Mouse (Mus musculus): ENCODE measurements around the gene Synpo2.

The Synpo2 gene

DNA sequence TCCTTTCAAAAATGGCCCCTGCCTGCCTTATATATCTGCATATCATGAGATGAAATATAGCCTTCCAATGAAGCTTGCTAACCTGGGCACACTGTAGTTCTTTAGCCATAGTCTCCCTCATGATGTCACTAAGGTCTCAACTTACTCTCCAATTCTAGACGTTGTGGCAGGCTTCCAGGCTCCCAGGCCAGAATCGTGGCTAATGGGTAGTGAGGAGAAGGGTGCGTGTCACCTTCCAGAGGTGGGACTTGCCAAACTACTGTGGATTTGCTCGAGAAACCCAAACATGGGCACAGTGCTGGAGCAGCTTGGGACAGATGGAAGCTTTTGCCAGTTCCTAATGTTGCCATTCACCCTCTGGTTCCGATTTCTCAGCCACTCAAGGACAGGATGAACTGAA lies 69.5 kb downstream of the Synpo2 start:
- DNase-seq (ENCODE audit: low spot score in 2 of 2), result no peak

DNA sequence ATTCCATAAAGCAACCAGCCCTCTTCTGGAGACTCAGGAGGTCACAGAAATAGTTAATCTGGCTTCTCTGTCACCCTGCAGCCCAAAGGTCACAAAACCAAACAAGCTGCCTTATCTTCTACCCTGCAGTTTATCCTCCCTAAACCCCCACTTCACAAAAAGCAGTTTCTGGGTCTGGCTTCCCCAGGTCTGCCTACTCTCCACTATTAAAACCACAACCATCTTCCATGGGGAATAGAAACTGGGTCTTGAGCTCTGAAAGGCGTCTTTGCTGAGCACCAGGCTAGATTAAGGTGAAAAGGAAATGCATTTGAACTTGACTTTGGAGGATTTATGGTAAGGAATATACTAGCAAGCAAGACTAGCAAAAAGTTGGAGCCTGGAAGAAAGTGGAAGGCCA lies 71.8 kb downstream of the Synpo2 start:
- no peak for DNase-seq (ENCODE audit: low spot score in 2 of 2)

DNA sequence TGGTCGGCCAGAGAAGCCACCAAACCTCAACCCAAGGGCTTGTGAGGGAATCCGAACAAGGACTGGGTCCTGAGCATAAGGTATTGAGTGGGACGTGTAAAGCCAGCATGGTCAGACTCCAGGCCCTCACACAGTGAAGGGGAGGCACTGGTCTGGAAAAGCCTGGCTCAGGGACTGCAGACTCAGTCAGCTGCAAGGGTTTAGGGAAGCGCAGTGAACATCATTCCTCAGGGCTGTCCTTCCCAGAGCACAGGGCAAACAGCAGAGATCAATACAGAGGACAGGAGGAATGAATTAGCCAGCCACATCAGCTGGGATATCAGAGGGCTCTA lies 72.8 kb downstream of the Synpo2 start:
- DNase-seq (ENCODE audit: low spot score in 2 of 2), result no peak

DNA sequence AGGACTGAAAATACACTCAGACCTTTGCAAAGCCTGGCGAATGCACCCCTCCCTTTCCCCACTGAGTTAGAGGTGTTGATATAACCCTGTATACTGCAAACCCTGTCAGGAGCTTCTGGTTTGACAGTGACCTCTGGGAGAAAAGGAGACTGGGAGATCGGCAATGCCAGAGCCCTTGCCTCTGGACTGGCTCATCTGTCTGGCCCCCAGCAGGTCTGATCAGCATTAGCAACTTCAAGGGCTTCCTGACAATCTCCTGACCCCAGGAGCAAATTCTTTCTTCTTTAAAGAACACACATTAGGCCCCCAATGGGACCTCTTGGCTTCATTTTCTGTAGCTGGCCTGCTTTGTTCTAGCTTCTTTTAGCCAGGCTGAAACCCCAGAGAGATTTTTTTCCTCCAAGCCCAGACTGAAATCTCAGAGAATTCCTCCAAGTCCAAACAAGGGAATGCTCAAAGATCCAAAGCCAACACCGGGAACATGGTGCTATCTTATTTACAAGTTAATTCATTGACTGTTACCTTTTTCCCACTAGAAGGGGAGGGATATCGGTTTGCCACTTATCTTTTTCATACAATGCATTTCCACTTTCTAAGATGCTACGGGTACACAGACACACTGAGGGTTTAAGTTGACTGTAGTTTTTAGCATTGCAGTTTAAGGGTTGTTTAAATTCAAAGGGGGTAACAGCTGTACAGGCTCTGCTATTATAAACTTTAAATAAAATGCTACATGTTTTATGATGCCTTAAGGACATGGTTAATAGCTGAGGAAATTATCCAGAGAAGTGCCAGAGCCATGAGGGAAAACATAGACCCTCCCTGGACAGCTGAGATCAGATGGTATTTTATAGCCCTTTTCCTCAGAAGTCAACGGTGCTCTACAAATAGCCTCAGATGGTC lies 73.4 kb downstream of the Synpo2 start:
- DNase-seq (ENCODE audit: low spot score in 2 of 2), result no peak

DNA sequence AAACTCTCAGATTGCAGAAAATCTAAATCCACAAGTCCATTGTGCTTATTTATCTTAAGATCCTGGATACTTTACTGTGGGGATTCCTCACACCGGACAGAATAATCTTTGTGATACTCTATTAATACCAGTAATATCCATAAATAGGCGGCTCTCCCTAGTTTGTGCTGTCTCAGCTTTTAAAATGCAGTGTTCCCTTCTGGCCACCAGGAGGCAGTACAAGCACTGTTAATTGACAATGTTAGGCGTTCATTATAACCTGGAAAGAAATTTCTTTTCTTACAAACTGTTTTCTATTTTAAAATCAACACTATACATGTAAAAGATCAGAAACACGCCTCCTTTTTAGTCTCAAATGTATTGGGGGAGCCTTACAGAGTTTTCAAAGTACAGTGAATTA lies 75.2 kb downstream of the Synpo2 start:
- DNase-seq (ENCODE audit: low spot score in 2 of 2), result peak in 1 of 2 experiments; percentile 12

DNA sequence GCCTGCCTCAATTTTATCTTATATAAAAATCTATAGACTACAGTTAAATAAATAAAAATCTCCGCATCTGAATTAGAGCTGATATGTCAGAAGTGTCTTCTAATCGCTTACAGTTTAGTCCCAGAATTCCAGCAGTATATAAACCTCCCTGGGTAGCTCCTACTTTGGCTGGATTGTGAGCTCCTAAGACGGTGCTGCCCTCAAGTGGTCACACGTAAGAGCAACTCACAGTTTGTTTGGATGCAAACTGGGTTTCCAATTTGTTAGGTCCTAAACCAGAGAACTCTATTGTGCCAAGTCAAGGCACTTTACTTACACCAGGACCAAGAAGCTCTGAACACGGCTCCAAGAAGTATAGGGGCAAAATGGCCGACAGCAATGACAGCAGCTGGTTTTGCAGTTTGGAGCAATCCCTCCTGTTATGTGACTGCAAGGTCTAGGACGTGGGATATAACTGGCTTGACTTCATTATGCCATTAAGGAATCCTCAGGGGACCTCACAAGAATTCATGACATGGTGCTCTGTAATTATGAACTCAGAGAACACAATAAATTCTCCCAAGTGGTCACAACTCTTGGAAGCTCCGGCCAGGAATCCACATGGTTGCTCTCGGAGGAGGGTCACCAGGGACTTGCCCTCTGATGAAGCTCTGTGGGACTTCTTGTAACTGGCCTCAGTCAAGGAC lies 76.7 kb downstream of the Synpo2 start:
- DNase-seq (ENCODE audit: low spot score in 2 of 2), result no peak

DNA sequence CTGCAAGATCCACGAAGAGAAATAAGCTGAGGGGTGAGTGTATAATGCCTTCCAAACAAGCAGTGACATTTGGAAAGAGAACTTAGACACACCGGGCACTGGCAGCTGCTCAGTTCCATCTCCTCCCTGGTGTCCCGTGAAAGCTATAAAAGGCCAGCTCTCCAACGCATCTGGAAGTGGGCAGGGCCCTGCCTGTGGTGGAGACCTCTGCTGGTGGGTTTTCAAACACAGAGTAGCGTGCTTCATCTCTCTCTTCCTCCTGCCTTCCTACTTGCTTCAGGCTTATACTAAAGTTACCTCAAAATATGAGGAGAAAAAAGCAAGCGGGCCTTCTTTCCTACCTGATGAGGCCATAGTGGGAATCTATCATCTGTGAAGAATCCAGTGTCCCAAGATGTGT lies 77.4 kb downstream of the Synpo2 start:
- no peak for DNase-seq (ENCODE audit: low spot score in 2 of 2)

DNA sequence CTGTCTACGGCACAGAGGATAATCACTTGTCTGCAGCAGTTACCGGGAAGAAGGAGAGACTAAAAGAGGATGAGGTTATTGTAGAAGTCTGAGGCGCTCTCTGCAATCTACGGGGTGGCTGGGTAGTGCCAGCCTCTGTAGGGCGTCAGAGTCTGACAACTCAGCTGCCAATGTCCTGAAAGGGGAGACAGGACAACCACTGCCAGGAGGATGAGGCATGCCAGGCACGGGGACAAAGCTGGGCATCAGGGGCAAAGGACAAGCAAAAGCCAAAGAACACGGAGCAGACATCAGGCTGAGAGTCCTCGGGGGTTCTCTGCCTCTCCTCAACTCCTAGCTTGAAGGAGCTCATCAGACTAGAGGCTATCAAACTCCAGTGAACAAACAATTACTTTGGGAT lies 82.6 kb downstream of the Synpo2 start:
- no peak for DNase-seq (ENCODE audit: low spot score in 2 of 2)

DNA sequence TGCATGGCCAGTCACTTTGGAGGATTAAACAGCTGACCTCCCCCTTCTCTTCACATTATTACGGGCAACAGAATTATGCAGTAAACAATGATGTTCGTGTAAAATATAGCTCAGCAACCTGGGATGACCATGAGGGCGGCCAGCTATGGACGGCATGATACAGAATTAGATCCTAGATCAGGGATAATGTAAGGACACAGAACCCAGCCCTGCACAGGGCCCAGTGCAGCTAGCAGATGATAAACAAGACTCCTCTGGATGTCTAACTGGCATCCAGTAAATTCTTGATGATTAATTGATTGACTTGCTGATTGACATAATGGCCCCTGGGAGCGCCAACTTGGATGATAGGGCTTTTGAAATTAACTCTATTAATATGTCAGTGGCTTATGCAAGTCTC lies 83.0 kb downstream of the Synpo2 start:
- no peak for DNase-seq (ENCODE audit: low spot score in 2 of 2)

DNA sequence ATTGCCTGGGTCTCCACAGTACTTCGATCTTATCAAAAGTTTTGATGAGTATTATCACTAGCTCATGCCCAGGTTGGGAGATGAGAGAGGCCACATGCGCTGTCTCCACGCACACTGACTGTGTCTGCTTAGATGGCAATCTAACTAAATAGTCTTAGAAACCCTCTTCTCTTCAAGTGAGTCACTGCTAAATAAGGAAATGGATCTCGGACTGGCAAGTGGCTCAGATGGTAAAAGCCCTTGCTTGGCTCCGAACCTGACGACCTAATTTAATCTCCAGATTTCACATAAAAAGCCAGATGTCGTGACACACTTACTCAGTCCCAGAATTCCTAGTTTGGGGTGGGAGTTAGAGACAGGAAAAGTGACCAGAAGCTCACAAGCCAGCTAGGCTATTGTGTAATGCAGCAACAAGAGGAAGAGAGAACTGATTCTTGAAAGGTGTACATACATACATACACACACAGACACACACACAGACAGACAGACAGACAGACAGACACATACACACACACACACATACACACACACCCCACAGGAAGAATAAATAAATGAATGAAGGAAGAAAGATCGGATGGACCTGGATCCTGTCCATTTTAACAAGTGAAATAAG lies 85.3 kb downstream of the Synpo2 start:
- no peak for DNase-seq (ENCODE audit: low spot score in 2 of 2)

DNA sequence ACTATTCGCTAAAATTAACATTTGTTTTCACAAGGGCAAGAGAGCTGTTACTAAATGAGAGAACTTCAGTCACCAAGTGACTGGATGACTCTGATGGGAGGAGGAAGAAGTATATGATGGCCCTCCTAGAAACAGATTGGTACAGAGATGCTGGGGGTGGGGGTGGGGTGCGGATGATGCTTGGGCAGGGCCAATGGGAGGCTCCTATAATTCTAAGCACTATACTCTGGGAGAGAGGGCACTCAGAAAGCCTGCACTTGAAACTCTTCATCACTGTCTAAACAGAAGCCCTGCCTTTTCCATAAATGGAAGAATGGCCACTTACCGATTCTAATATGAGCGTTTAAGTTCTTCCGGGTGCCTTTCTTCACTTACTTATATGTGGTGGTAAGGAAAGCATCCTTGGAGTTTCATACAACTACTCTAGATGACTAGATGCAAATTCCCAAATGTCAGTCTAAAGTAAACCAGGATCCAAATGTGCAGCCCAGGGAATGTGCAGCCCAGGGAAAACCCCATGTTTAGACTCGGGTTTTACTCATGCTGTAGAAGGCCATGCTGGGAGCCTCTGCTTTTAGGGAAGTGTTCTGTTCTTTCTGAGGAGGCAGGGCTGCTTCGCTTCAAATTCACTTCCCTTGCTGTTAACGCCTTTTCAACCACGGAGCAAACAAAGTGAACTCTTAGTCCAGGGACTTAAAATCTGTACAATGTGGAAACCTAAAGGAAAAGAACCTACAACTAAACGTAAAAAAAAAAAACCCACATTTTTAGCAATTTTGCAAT lies 86.4 kb downstream of the Synpo2 start:
- no peak for DNase-seq (ENCODE audit: low spot score in 2 of 2)

DNA sequence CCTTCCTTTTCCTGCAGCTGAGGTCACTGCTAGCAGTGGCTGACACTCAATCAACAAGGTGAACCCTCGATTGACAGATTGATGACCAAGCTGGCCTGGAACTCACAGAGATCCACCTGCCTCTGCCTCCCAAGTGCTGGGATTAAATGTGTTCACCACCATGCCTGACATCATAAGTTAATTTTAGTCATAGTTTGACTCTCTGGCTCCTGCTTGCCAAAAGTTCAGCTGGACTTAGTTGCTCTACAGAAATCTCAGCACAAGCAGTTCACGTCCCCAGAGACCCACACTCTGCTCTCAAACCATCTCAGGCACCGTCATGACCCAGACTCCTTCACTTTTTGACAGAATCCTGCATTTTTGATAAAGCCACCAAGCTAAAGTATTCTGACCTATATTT lies 87.3 kb downstream of the Synpo2 start:
- no peak for DNase-seq (ENCODE audit: low spot score in 2 of 2)

DNA sequence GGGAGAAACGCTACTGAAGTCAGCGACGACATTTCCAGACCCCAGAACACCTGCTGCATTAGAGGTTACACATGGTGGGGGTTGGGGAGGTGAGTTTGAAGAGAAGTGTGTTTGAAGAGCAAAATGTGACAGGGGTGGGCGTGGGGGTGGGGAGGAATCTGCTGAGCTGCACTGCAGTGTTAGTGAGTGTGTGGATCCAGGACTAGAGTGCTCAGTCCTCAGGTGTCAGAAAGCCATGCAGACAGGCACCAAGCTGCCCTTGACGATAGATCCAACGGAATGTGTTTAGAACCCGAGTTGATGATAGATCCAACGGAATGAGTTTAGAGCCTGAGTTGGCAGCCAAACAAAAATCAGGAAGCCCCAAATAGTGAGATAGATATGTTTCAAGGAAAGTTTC lies 89.4 kb downstream of the Synpo2 start:
- DNase-seq (ENCODE audit: low spot score in 2 of 2), result no peak

DNA sequence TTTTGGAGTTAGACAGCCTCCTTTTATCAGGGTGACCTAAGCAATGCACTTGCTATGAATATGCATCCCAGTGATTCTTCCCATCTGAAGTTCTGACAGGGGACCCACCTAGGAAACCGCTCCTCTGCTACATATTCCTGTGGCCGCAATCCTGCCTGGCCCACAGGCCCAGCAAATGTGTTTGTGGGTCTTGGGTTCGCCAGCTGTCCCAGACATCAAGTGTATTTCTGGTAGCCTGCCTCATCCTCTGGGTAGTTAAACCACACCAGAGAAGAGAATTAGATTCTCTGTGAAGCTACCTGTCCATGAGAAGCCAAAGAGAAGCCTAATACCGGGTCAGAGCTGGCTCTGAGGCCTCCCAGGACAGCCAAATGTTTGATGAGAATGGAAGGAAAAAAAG lies 90.0 kb downstream of the Synpo2 start:
- no peak for DNase-seq (ENCODE audit: low spot score in 2 of 2)

DNA sequence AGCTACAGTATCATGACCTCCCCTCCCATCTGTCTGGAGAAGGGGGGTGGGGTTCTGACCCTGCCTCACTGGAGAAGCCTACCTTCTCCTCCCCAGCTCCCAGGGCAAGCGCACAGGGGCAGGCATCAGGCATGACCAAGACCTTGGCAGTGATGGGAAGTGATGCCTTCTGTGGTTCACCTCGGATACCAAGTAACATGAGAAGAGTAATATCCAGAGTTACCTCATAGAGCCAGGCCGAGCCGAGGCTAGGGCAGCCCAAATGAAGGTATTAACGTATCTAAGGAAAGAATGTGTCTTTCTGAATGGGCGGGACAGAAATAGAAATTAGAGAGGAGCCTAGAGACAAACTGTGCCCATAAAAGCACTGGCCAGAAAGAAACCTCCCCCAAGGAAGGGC lies 92.5 kb downstream of the Synpo2 start:
- no peak for DNase-seq (ENCODE audit: low spot score in 2 of 2)

DNA sequence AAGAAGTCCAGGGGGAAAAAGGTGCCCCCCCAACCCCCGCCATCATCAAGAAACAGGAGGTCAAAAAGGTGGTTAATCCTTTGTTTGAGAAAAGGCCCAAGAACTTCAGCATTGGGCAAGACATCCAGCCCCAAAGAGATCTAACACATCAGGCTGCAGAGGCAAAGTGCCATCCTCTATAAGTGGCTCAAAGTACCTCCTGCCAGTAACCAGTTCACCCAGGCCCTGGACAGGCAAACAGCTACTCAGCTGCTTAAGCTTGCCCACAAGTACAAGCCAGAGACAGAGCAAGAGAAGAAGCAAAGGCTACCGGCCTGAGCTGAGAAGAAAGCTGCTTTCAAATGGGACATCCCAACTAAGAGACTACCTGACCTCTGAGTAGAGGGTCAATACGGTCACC lies 93.7 kb downstream of the Synpo2 start:
- DNase-seq (ENCODE audit: low spot score in 2 of 2), result no peak

DNA sequence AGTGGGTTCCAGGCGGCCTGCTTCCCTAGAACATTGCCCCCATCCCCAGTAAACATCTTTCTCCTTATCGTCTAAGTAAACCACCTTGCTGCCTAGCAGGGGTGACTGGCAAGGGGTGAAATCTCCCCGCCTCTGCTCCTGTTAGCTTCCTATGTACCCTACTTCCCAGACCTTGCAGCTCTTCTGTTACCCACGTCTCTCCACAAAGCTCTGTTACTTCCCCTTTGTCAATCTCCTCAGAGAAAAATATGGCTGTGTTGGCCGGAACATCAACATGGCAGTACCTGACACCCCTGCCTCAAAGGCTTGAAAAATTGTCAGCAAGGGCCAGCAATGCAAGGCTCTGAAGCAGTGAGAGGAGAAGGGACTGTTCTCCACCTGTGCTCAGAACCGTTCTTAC lies 94.9 kb downstream of the Synpo2 start:
- DNase-seq (ENCODE audit: low spot score in 2 of 2), result no peak

DNA sequence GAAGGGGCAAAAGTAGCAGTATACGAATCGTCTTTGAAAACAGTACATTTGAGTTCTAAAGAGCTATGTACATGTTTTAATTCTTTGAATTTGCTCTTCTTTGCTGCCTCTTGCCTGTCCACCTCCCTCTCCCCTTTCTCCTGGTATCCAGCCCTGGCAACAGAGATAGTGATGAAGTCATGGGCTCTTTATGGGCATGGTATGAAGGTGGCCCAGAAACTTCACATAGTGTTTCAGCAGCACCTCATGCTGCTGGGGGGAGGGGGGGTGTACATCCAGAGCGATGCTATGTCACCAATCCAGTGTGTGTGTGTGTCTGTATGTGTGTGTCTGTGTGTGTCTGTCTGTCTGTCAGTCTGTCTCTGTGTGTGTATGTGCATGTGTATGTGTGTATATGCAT lies 95.8 kb downstream of the Synpo2 start:
- DNase-seq (ENCODE audit: low spot score in 2 of 2), result no peak

DNA sequence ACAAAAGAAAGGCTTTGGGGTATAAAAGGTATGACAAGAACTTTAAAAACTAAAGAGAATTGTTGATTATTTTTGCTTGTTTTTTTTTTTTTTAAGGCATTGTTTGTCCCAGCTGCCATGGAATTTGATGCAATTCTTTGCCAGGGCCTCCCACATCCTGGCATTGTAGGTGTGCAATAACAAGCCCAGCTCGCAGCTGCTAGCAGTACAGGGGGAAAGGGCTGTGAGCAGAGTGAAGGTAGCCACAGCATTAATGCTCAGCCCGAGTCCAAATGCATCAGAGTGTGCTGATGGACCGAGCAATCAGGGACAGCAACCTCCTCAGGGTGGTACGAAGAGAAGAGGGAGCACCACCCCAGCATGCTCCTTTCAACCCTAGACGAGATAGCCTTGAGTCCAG lies 96.3 kb downstream of the Synpo2 start:
- DNase-seq (ENCODE audit: low spot score in 2 of 2), result no peak

DNA sequence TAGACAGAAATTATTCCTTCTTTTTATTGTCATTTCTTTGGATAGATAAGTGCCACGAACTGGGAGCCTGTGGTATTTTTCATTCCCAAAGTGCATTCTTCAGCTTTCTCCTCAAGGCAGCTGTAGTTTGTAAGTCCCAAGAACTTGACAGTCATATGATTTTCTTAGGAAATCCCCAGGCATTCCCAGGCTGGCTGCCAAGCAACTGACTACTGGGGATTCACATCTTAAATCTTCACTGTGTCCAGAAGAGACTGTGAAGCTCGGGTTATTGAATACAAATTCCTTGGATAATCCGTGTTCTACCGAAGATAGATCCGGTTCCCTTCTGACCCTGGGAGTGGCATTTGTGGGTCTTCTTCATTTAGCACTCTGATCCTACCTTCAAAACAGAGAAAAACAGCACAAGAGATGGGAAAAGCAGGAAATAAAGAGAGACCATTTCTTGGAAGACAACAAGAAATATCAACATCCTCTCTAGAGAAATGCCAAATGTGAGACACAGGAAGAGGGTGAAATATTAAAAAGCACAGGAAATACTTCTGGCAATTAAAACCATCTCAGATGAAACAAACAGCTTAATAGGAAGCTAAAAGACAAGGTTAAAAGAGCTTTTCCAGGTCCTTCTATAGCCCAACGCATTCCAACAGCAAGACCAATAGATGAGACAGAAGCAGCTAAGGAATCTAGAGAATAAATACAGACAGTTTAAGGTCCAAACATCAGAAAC lies 97.5 kb downstream of the Synpo2 start:
- no peak for DNase-seq (ENCODE audit: low spot score in 2 of 2)

DNA sequence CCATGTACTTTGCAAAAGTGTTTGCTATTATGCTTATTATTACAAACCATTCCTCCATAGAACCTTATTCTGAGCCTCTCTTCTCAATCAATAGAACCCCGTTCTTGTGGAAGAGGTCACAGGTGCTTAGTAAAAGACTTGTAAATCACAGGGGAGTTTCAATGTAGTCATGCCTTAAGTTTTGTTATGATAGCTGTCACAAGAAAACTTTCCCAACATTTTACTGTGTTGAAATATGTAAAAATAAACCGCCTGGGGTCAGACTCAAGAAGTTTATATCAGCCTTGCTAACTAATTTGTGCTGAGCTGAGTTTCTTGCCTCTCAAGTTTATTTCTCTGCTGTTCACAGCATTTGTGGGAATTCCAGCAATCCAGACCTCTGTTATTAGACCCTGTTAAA lies 103.8 kb downstream of the Synpo2 start:
- no peak for DNase-seq (ENCODE audit: low spot score in 2 of 2)

Data from spleen, postnatal 14 days (tissue).